In the genomic region with DNA sequence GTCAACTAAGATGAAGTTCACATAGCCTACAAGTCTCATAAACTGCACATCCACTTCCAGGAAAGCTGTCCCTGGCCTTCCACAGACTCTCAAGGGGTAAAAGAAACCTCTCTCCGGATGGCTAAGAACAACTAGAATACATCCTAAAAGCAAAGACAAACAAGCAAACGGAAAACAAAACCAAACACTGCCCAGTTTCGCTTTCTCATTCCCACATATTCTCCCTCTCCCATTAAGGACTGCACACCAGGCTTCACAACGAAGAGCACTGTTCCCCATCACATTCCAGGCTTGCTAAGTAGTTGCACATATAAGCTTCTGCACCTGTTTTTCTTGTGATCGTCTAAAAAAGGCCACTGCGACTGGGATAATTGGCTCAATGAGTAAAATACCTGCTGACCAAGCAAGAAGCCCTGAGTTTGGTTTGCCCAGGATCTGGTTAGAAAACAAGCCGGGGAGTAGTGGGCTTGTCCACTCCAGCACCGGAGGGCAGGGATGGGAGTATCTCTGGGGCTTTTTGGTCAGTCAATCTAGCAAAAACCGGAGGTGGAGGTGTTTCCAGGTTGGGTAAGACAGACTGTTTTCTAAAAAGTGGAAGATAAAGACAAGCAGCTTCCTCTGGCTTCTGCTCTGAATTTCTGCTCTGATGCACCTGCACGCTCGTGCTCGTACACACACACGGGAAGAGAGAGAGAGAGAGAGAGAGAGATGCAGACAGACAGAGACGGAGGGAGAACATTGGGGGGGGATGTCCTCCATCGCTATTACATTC, we compare ENCODE assay signal across 9 mouse cellular contexts. TPM values are rescaled to one million over a fixed set of nuclear protein-coding genes. Genes with fewer than 3 reads are reported as not detected.
DNase-seq lines count a peak whose midpoint lies in the region; ATAC-seq and TF ChIP-seq lines count a peak whose summit lies in the region.
"Had no signal": no experiment of that assay in that cellular context is flagged by ENCODE, and none has a peak within 500 bp of the region (broad histone marks: within the 10 kb centered on the region; RNA-seq: fewer than 3 reads in every experiment).

No protein-coding gene starts in this region.

- no peaks in the 10 kb centered on the region for H3K9me3 ChIP-seq in heart, embryonic 10.5 days
- no peaks in the 10 kb centered on the region for H3K9me3 ChIP-seq in MEL (replicated peaks; ENCODE audit: insufficient read depth, low read length)
- no peaks in the 10 kb centered on the region for H3K9me3 ChIP-seq in forebrain, embryonic 16.5 days (ENCODE audit: control insufficient read depth, low read length)
- no peaks in the 10 kb centered on the region for H3K9me3 ChIP-seq in liver, embryonic 15.5 days (replicated peaks)
- no peaks in the 10 kb centered on the region for H3K9me3 ChIP-seq in stomach, postnatal 0 days (ENCODE audit: control insufficient read depth, low read length)

- no peak for TF ChIP-seq POLR2A in MEL (IDR thresholded peaks at IDR 0.05; ENCODE audit: control insufficient read depth in 1 of 2, insufficient read depth in 1 of 2, low read depth in 1 of 2, low read length in 2 of 2, poor library complexity in 1 of 2)

- 0 out of 2 replicates have a peak, but pooled peaks have one; percentile 6 for ATAC-seq in forebrain, embryonic 16.5 days
- 0 out of 2 replicates have a peak, but pooled peaks have one; percentile 5 for ATAC-seq in liver, embryonic 15.5 days (ENCODE audit: insufficient read depth)
- peak; percentile 45; the same call in 1 of the 2 replicates for ATAC-seq in stomach, postnatal 0 days (ENCODE audit: low FRiP score, low TSS enrichment)

- H3K4me1 ChIP-seq in heart, embryonic 10.5 days: peaks cover 15% of the 10 kb centered on the region
- peaks cover 2 to 8% of the 10 kb centered on the region in 2 experiments; a peak in 3 of 4 replicates for H3K4me1 ChIP-seq in MEL (ENCODE audit: control insufficient read depth in 1 of 2, insufficient read depth in 2 of 2, low read length in 2 of 2)
- peaks cover 21% of the 10 kb centered on the region for H3K4me1 ChIP-seq in forebrain, embryonic 16.5 days (replicated peaks; ENCODE audit: control insufficient read depth, insufficient read depth, low read length)
- H3K4me1 ChIP-seq in liver, embryonic 15.5 days (replicated peaks): peaks cover 37% of the 10 kb centered on the region
- H3K4me1 ChIP-seq in stomach, postnatal 0 days (replicated peaks; ENCODE audit: control insufficient read depth, insufficient read depth): 0 out of 2 replicates have a peak, but pooled peaks cover 5% of the 10 kb centered on the region

- no peak for DNase-seq in heart, embryonic 10.5 days (ENCODE audit: low spot score)
- DNase-seq in heart, postnatal 36 days: no peak
- peak; percentile 51 for DNase-seq in MEL (ENCODE audit: low read depth, low spot score)
- DNase-seq in stomach, postnatal 0 days (ENCODE audit: low spot score): no peak
- no peak for DNase-seq in urinary bladder, postnatal 25 days (ENCODE audit: low spot score)
- DNase-seq in layer of hippocampus, postnatal 36 days: no peak

- peaks cover 18% of the 10 kb centered on the region for H3K36me3 ChIP-seq in heart, embryonic 10.5 days
- H3K36me3 ChIP-seq in MEL (ENCODE audit: control insufficient read depth in 1 of 2, insufficient read depth in 2 of 2, low read length in 2 of 2): peaks cover 7 to 17% of the 10 kb centered on the region in 2 experiments
- peaks cover 3% of the 10 kb centered on the region; the same call in 1 of the 2 replicates for H3K36me3 ChIP-seq in forebrain, embryonic 16.5 days (ENCODE audit: control insufficient read depth, insufficient read depth)
- H3K36me3 ChIP-seq in liver, embryonic 15.5 days (replicated peaks): peaks cover 31% of the 10 kb centered on the region
- 0 out of 2 replicates have a peak, but pooled peaks cover 3% of the 10 kb centered on the region for H3K36me3 ChIP-seq in stomach, postnatal 0 days (ENCODE audit: control insufficient read depth, insufficient read depth, low read length)

- peak overlapping the region; percentile 87 for H3K9ac ChIP-seq in MEL (ENCODE audit: control insufficient read depth, low read depth, low read length, poor library complexity, severe bottlenecking)
- peak overlapping the region; percentile 73 for H3K9ac ChIP-seq in forebrain, embryonic 16.5 days (replicated peaks; ENCODE audit: low read depth, low read length)
- H3K9ac ChIP-seq in liver, embryonic 15.5 days: peak overlapping the region; percentile 87
- H3K9ac ChIP-seq in stomach, postnatal 0 days (ENCODE audit: low read length): peak overlapping the region; percentile 80

- TF ChIP-seq RAD21 in MEL (IDR thresholded peaks at IDR 0.05; ENCODE audit: low read depth, low read length): no peak

- peak overlapping the region; percentile 99 for H3K4me2 ChIP-seq in forebrain, embryonic 16.5 days (ENCODE audit: low read length)
- peak overlapping the region; percentile 71 for H3K4me2 ChIP-seq in liver, embryonic 15.5 days
- peak overlapping the region; percentile 84 for H3K4me2 ChIP-seq in stomach, postnatal 0 days (replicated peaks; ENCODE audit: low read depth)

- H3K27me3 ChIP-seq in heart, embryonic 10.5 days (ENCODE audit: insufficient read depth, poor library complexity, severe bottlenecking): no peaks in the 10 kb centered on the region
- H3K27me3 ChIP-seq in MEL (ENCODE audit: control insufficient read depth in 1 of 2, insufficient read depth in 2 of 2, low read length in 2 of 2): no peaks in the 10 kb centered on the region
- H3K27me3 ChIP-seq in forebrain, embryonic 16.5 days (replicated peaks; ENCODE audit: control insufficient read depth, insufficient read depth, low read length): no peaks in the 10 kb centered on the region
- no peaks in the 10 kb centered on the region for H3K27me3 ChIP-seq in liver, embryonic 15.5 days
- no peaks in the 10 kb centered on the region for H3K27me3 ChIP-seq in stomach, postnatal 0 days (ENCODE audit: control insufficient read depth, insufficient read depth, low read length)
- H3K27me3 ChIP-seq: Patski had no signal

- peaks cover 38% of the 10 kb centered on the region for H3K79me2 ChIP-seq in MEL (ENCODE audit: control insufficient read depth, insufficient read depth, low read length, poor library complexity)

- no peak for TF ChIP-seq CTCF in MEL (IDR thresholded peaks at IDR 0.05 in 2 of 3, conservative IDR thresholded peaks at IDR 0.05 in 1 of 3; ENCODE audit: control insufficient read depth in 1 of 3, insufficient read depth in 1 of 3, low read depth in 2 of 3, low read length in 3 of 3, poor library complexity in 1 of 3, severe bottlenecking in 1 of 3)
- no peak for TF ChIP-seq CTCF in stomach, postnatal 0 days (IDR thresholded peaks at IDR 0.05; ENCODE audit: low read depth)

- peak overlapping the region; percentile 91 for H3K4me3 ChIP-seq in heart, embryonic 10.5 days
- peak overlapping the region; percentile 93 to 94 for H3K4me3 ChIP-seq in MEL (ENCODE audit: control insufficient read depth in 1 of 2, insufficient read depth in 1 of 2, low read depth in 2 of 2, low read length in 2 of 2)
- peak overlapping the region; percentile 84 for H3K4me3 ChIP-seq in forebrain, embryonic 16.5 days (replicated peaks; ENCODE audit: low read length)
- H3K4me3 ChIP-seq in liver, embryonic 15.5 days (replicated peaks): peak overlapping the region; percentile 90
- H3K4me3 ChIP-seq in stomach, postnatal 0 days (ENCODE audit: low read depth, low read length): peak overlapping the region; percentile 78

- TF ChIP-seq EP300 in MEL (IDR thresholded peaks at IDR 0.05; ENCODE audit: low read depth in 1 of 2, low read length in 2 of 2): no peak
- TF ChIP-seq EP300 in stomach, postnatal 0 days (optimal IDR thresholded peaks at IDR 0.05): no peak

- peak overlapping the region; percentile 88 for H3K27ac ChIP-seq in heart, embryonic 10.5 days
- peak overlapping the region; percentile 89 for H3K27ac ChIP-seq in MEL (ENCODE audit: control insufficient read depth, low read depth, low read length)
- H3K27ac ChIP-seq in forebrain, embryonic 16.5 days (ENCODE audit: low read length): no peak overlapping the region
- H3K27ac ChIP-seq in liver, embryonic 15.5 days (replicated peaks): peak overlapping the region; percentile 87
- peak overlapping the region; percentile 53; the same call in 1 of the 2 replicates for H3K27ac ChIP-seq in stomach, postnatal 0 days (replicated peaks)

- 21% methylated on average over 15 of the region's 15 CpGs for WGBS in heart, embryonic 10.5 days
- WGBS in forebrain, embryonic 16.5 days: 27% methylated on average over 15 of the region's 15 CpGs
- WGBS in liver, embryonic 15.5 days (ENCODE audit: insufficient replicate concordance): 12% methylated on average over 15 of the region's 15 CpGs
- WGBS in stomach, postnatal 0 days: 18% methylated on average over 15 of the region's 15 CpGs

- intact Hi-C loops in heart, postnatal 36 days (cut with DNase I): loop anchor here (5.0 to 10.0 kb wide), 2 partner anchors 188 to 355 kb away; a partner anchor contains a TSS

RNA-seq across cellular contexts. Expression of a gene that starts 0.9 kb away (rescaled TPM):
- polyA plus RNA-seq in heart, embryonic 10.5 days (2016; fragmentation: Nextera tagmentation; extraction: Ambion mirVana): 106 and 142 TPM in 2 replicates
- total RNA-seq in heart, postnatal 36 days (2021): 10 to 100 TPM; 37.0 to 37.2 TPM
- 210 and 250 TPM in 2 replicates for total RNA-seq in MEL (2012; rRNA removed)
- polyA plus RNA-seq in MEL (2012; ENCODE audit: insufficient read depth in 1 of 2, insufficient read length in 2 of 2, low read depth in 1 of 2, low replicate concordance in 2 of 2, missing spikeins in 1 of 2): 100 to 1,000 TPM in 1 of 2 experiments, not detected in 1; 172 TPM
- polyA plus RNA-seq in forebrain, embryonic 16.5 days (2015; fragmentation: Nextera tagmentation; extraction: Ambion mirVana): 108 and 118 TPM in 2 replicates
- polyA plus RNA-seq in liver, embryonic 15.5 days (2015; fragmentation: Nextera tagmentation; extraction: Ambion mirVana): 74.8 and 79.8 TPM in 2 replicates
- 95.3 and 99.2 TPM in 2 replicates for polyA plus RNA-seq in stomach, postnatal 0 days (2015; fragmentation: Nextera tagmentation; extraction: Ambion mirVana)
- 10 to 100 TPM; 34.9 to 37.3 TPM for total RNA-seq in layer of hippocampus, postnatal 36 days (2021)

RNA-seq across cellular contexts. Expression of a gene that starts 0.9 kb away (rescaled TPM):
- 10.8 and 15.7 TPM in 2 replicates for polyA plus RNA-seq in heart, embryonic 10.5 days (2016; fragmentation: Nextera tagmentation; extraction: Ambion mirVana)
- total RNA-seq in heart, postnatal 36 days (2021): 10 to 100 TPM; 40.4 to 46.7 TPM
- total RNA-seq in MEL (2012; rRNA removed): 37.9 and 45.0 TPM in 2 replicates
- polyA plus RNA-seq in MEL (2012; ENCODE audit: insufficient read depth in 1 of 2, insufficient read length in 2 of 2, low read depth in 1 of 2, low replicate concordance in 2 of 2, missing spikeins in 1 of 2): 10 to 100 TPM; 37.2 to 82.5 TPM
- 39.3 and 43.5 TPM in 2 replicates for polyA plus RNA-seq in forebrain, embryonic 16.5 days (2015; fragmentation: Nextera tagmentation; extraction: Ambion mirVana)
- polyA plus RNA-seq in liver, embryonic 15.5 days (2015; fragmentation: Nextera tagmentation; extraction: Ambion mirVana): 14.6 and 14.8 TPM in 2 replicates
- 4.8 and 5.0 TPM in 2 replicates for polyA plus RNA-seq in stomach, postnatal 0 days (2015; fragmentation: Nextera tagmentation; extraction: Ambion mirVana)
- 100 to 1,000 TPM; 104 to 110 TPM for total RNA-seq in layer of hippocampus, postnatal 36 days (2021)

RNA-seq across cellular contexts. Expression of a gene that starts 26.3 kb away (rescaled TPM):
- 23.8 and 28.7 TPM in 2 replicates for polyA plus RNA-seq in heart, embryonic 10.5 days (2016; fragmentation: Nextera tagmentation; extraction: Ambion mirVana)
- total RNA-seq in heart, postnatal 36 days (2021): 10 to 100 TPM; 26.3 to 27.7 TPM
- total RNA-seq in MEL (2012; rRNA removed): 16.6 and 16.9 TPM in 2 replicates
- 10 to 100 TPM; 29.9 to 41.8 TPM for polyA plus RNA-seq in MEL (2012; ENCODE audit: insufficient read depth in 1 of 2, insufficient read length in 2 of 2, low read depth in 1 of 2, low replicate concordance in 2 of 2, missing spikeins in 1 of 2)
- polyA plus RNA-seq in forebrain, embryonic 16.5 days (2015; fragmentation: Nextera tagmentation; extraction: Ambion mirVana): 43.6 and 43.8 TPM in 2 replicates
- 6.2 and 7.1 TPM in 2 replicates for polyA plus RNA-seq in liver, embryonic 15.5 days (2015; fragmentation: Nextera tagmentation; extraction: Ambion mirVana)
- polyA plus RNA-seq in stomach, postnatal 0 days (2015; fragmentation: Nextera tagmentation; extraction: Ambion mirVana): 9.2 and 10.5 TPM in 2 replicates
- total RNA-seq in layer of hippocampus, postnatal 36 days (2021): 100 to 1,000 TPM; 122 to 143 TPM
